Mouse (Mus musculus) 416B (cell line): ENCODE data around the gene Slc27a4.

Experiments
- DNase-seq: peaks from one replicate; pipeline ENCODE4 v3.0.0; 2011; ENCODE audit warnings: low read depth

Gene Slc27a4

GRCm38 (mm10) chr2:29856451-29857260 is 54.2 kb downstream of the Slc27a4 start:
- DNase-seq = no peak

DNA sequence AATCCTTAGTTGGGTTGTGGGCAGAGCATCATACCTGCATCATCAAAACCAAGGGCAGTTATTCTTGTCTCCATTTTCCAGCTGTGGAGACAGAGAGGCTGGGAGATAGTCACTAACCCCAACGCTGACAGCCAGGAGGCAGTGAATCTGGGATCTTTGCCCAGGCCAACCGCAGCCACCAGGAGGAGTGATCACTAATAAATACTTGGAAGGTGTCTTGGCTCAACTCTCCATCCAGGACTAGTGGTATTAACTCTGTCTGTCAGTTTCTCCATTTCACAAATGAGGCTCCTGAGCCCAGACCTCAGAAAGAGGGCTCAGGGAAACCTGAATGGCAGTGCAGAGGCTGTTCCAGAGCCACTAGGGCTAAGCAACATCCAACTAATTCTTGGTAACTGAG is 54.9 kb downstream of the Slc27a4 start:
- no peak for DNase-seq

DNA sequence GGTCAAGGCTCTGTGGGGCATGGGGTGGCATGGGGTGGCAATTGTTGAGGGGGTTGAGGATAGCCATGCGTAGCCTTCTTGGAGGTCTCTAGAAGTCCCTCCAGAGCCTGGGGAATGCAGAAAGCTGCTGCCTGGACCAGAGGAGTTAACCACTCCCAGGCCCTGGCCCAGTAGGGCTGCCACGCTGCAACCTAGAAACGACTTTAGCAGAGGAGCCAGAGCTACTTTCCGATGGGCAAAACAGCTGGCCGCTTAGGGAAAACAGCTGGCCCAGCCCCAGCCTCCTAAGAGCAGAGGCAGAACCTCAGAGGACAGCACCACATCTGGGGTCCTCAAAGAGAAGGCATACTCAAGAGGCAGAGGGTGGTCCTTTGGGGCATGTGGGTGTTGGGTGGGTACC is 55.5 kb downstream of the Slc27a4 start:
- no peak for DNase-seq

- peak; percentile 65 for DNase-seq
Measured at GRCm38 (mm10) chr2:29858748-29859473, 56.5 kb downstream of the Slc27a4 start.

GRCm38 (mm10) chr2:29865125-29865524 is 62.7 kb downstream of the Slc27a4 start:
- peak; percentile 44 for DNase-seq
